Mouse (Mus musculus) adrenal gland, postnatal 36 days (tissue): ENCODE results near the gene Tspan15. TPM values are rescaled to one million over a fixed set of nuclear protein-coding genes. Genes with fewer than 3 reads are reported as not detected.

ENCODE experiments used
- DNase-seq, 2 experiments: peaks; one replicate each; pipeline ENCODE4 v3.0.0; 2021; ENCODE audit warnings: mixed read lengths in 1 of 2
- total RNA-seq, 2 experiments: library from RNA; stranded (reverse); gene quantifications; 2 replicates each; pipeline ENCODE4 v1.2.3; 2021

The Tspan15 gene
- total RNA-seq, 2 experiments from 2014 or later, result 21.1 to 22.7 TPM

- no peak for DNase-seq
Measured at GRCm38 (mm10) chr10:62190821-62191220, 40.2 kb downstream of the Tspan15 start.

GRCm38 (mm10) chr10:62189910-62190309 lies 41.1 kb downstream of the Tspan15 start:
- DNase-seq, result peak in 1 of 2 experiments; percentile 49

- DNase-seq, result no peak
Measured at GRCm38 (mm10) chr10:62189303-62189702, 41.7 kb downstream of the Tspan15 start.

- peak; percentile 87 to 89 for DNase-seq
Measured at GRCm38 (mm10) chr10:62186882-62187281, 44.2 kb downstream of the Tspan15 start.

GRCm38 (mm10) chr10:62183053-62183452 lies 48.0 kb downstream of the Tspan15 start:
- DNase-seq, result peak; percentile 93 to 97

- DNase-seq, result no peak
Measured at GRCm38 (mm10) chr10:62182471-62183014, 48.5 kb downstream of the Tspan15 start.

GRCm38 (mm10) chr10:62181701-62182100 lies 49.4 kb downstream of the Tspan15 start:
- no peak for DNase-seq

GRCm38 (mm10) chr10:62179944-62180343 lies 51.1 kb downstream of the Tspan15 start:
- no peak for DNase-seq

GRCm38 (mm10) chr10:62174533-62175313 lies 56.3 kb downstream of the Tspan15 start:
- DNase-seq, result no peak

- no peak for DNase-seq
Measured at GRCm38 (mm10) chr10:62173941-62174448, 57.1 kb downstream of the Tspan15 start.

GRCm38 (mm10) chr10:62172841-62173553 lies 58.1 kb downstream of the Tspan15 start:
- DNase-seq, result no peak

GRCm38 (mm10) chr10:62162410-62162809 lies 68.6 kb downstream of the Tspan15 start:
- DNase-seq, result peak; percentile 10 to 29

GRCm38 (mm10) chr10:62149929-62150328 lies 81.1 kb downstream of the Tspan15 start:
- DNase-seq, result no peak

GRCm38 (mm10) chr10:62147466-62148248 lies 83.4 kb downstream of the Tspan15 start:
- no peak for DNase-seq

GRCm38 (mm10) chr10:62145957-62146356 lies 85.1 kb downstream of the Tspan15 start:
- DNase-seq, result no peak

- DNase-seq, result no peak
Measured at GRCm38 (mm10) chr10:62143820-62144219, 87.2 kb downstream of the Tspan15 start, which contains the start of gene Fam241b. Fam241b (minus strand) TSS chr10:62143920.

- DNase-seq, result peak; percentile 41 to 47
Measured at GRCm38 (mm10) chr10:62138040-62138439, 93.0 kb downstream of the Tspan15 start.

- DNase-seq, result no peak
Measured at GRCm38 (mm10) chr10:62137150-62137549, 93.9 kb downstream of the Tspan15 start.

- DNase-seq, result no peak
Measured at GRCm38 (mm10) chr10:62135696-62136470, 95.2 kb downstream of the Tspan15 start.
